Mouse (Mus musculus) midbrain, embryonic 13.5 days (tissue): ENCODE measurements around the gene Bex3. TPM values are rescaled to one million over a fixed set of nuclear protein-coding genes. Genes with fewer than 3 reads are reported as not detected.

ENCODE experiments used
- ATAC-seq: fragments of 200-750 bp; cut with Nextera tagmentation; 2 replicates; pipeline ENCODE4 v1.8.0; 2017; ENCODE audit warnings: mild to moderate bottlenecking, moderate TSS enrichment, moderate library complexity
- H3K27ac ChIP-seq: fragments of 300-500 bp; sonication (generic); 2 replicates; pipeline ENCODE4 v1.5.1; 2015; ENCODE audit warnings: inconsistent platforms, mild to moderate bottlenecking, moderate library complexity
- H3K27me3 ChIP-seq: fragments of 300-500 bp; sonication (generic); 2 replicates; pipeline ENCODE4 v1.6.1; 2015; ENCODE audit warnings: mild to moderate bottlenecking, inconsistent platforms
- H3K36me3 ChIP-seq: fragments of 300-500 bp; sonication (generic); 2 replicates; pipeline ENCODE4 v1.6.1; 2015; ENCODE audit warnings: mild to moderate bottlenecking, inconsistent platforms
- H3K4me1 ChIP-seq: fragments of 300-500 bp; sonication (generic); replicated peaks from 2 replicates; pipeline ENCODE4 v1.6.1; 2015; ENCODE audit warnings: inconsistent platforms
- H3K4me2 ChIP-seq: fragments of 300-500 bp; sonication (generic); replicated peaks from 2 replicates; pipeline ENCODE4 v1.6.1; 2015; ENCODE audit warnings: moderate library complexity, mild to moderate bottlenecking, inconsistent platforms
- H3K4me3 ChIP-seq: fragments of 300-500 bp; sonication (generic); replicated peaks from 2 replicates; pipeline ENCODE4 v1.5.1; 2015; ENCODE audit warnings: mild to moderate bottlenecking, inconsistent platforms
- H3K9ac ChIP-seq: fragments of 300-500 bp; sonication (generic); replicated peaks from 2 replicates; pipeline ENCODE4 v1.6.1; 2015; ENCODE audit warnings: mild to moderate bottlenecking, inconsistent platforms
- H3K9me3 ChIP-seq: fragments of 300-500 bp; sonication (generic); 2 replicates; pipeline ENCODE4 v1.6.1; 2016; ENCODE audit warnings: mild to moderate bottlenecking, inconsistent platforms
- WGBS: fragments of 180-500 bp; shearing (Covaris S2); methylation state at CpG from one replicate; pipeline ENCODE4 v1.1.7; 2015; 5-methylcytosine and 5-hydroxymethylcytosine counted together
- polyA plus RNA-seq: library from polyadenylated mRNA; unstranded; fragments of >200 nt; fragmentation: Nextera tagmentation; extraction: Ambion mirVana; gene quantifications from 2 replicates; pipeline ENCODE4 v1.2.1, GENCODE M21; 2015

The Bex3 gene
- polyA plus RNA-seq, 1 experiment from 2014 or later = 705 TPM

DNA sequence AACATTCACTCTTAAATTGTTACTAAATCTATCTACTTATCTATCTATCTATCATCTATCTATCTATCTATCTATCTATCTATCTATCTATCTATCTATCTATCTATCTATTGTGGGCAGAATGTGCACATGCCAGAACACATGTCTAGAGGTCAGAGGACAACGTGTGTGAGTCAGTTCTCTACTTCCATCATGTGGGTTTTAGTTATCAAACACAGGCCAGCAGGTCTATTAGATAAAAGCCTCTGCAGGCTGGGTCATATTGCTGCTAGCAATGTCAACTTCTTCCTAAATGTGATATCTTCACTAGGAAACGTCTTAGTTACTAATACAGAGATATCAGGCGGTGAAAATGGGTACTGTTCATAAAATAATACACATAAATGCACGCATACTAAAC, 49.9 kb downstream of the Bex3 start:
- H3K27ac ChIP-seq = no peak overlapping the region
- ATAC-seq = no peak
- H3K4me2 ChIP-seq = no peak overlapping the region
- no peaks in the 10 kb centered on the region for H3K36me3 ChIP-seq
- no peaks in the 10 kb centered on the region for H3K27me3 ChIP-seq
- 67% methylated on average over 4 of the region's 4 CpGs for WGBS
- H3K9me3 ChIP-seq = no peaks in the 10 kb centered on the region
- H3K4me3 ChIP-seq = no peak overlapping the region
- no peak overlapping the region for H3K9ac ChIP-seq
- no peaks in the 10 kb centered on the region for H3K4me1 ChIP-seq

Other genes starting within 250 kb of the Bex3 start
- gene Arxes1, start 236.9 kb upstream of the Bex3 start, polyA plus RNA-seq = 95.2 and 109 TPM in 2 replicates
- gene Bex2, start 202.0 kb upstream of the Bex3 start, polyA plus RNA-seq = 586 and 639 TPM in 2 replicates
- gene Nxf3, start 185.0 kb upstream of the Bex3 start, polyA plus RNA-seq = not detected in 2 replicates
- 108 and 121 TPM in 2 replicates for gene Bex4, start 131.3 kb upstream of the Bex3 start, polyA plus RNA-seq
- gene Tceal8, start 97.9 kb upstream of the Bex3 start, polyA plus RNA-seq = 134 and 143 TPM in 2 replicates
- 17.5 and 20.1 TPM in 2 replicates for gene Tceal5, start 66.4 kb upstream of the Bex3 start, polyA plus RNA-seq
- gene Tceal7, start 55.5 kb upstream of the Bex3 start, polyA plus RNA-seq = 1.5 and 1.7 TPM in 2 replicates
- gene Bex1, start 54.7 kb upstream of the Bex3 start, polyA plus RNA-seq = 179 and 186 TPM in 2 replicates
- gene Tceal9, start 25.2 kb upstream of the Bex3 start, polyA plus RNA-seq = 354 and 388 TPM in 2 replicates
- not detected in 2 replicates for gene Kir3dl1, start 247.7 kb downstream of the Bex3 start, polyA plus RNA-seq